Mouse (Mus musculus): ENCODE data around the gene Crhbp.
A peak's percentile ranks its signal among the peaks of the same experiment; 100 is the strongest.

Crhbp gene

GRCm38 (mm10) chr13:95444824-95445223 is at the start of gene Crhbp:
Gene Crhbp (minus strand): TSS chr13:95444924.
- DNase-seq (ENCODE audit: low spot score in 2 of 2): no peak

DNA sequence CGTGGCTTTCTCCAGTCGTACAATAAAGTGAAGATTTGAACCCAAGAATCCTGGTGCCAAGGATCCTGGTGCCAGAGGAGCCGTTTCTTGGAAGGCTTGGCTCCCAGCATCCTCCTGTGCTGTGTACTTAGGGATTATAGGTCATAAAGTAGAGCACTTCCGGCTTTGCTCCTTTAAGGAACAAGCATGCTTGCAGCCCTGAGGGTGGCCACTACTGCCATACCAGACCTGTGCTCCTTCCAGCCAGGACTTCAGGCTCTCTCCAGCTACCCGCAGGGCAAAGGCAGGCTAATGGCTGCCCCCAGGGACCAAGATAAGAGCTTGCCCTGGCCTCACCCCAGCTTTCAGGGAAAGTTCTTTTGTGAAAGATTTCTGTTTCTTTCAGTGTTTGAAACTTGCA is 48.6 kb upstream of the Crhbp start:
- no peak for DNase-seq (ENCODE audit: low spot score in 2 of 2)

DNA sequence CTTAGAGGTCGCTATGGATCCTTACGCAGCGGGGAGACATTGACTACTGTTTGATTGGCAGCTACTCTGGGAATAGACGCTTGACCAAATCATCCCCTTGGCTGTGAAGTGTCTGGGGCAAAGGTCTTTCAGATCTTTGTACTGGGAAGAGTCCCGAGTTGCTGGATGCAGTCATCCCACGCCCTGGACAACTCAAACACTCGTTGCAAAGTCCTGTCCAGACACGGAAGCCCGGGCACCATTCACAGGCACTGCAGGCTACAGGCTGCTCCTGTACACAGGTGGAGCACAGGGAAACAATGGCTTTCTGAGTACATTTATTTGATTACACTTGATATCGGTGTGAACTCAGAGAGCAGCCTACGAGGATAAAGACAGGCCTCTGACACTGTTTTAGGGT is 46.6 kb upstream of the Crhbp start:
- no peak for DNase-seq (ENCODE audit: low spot score in 2 of 2)

GRCm38 (mm10) chr13:95484664-95485063 is 39.9 kb upstream of the Crhbp start:
- no peak for DNase-seq (ENCODE audit: low spot score in 2 of 2)

DNA sequence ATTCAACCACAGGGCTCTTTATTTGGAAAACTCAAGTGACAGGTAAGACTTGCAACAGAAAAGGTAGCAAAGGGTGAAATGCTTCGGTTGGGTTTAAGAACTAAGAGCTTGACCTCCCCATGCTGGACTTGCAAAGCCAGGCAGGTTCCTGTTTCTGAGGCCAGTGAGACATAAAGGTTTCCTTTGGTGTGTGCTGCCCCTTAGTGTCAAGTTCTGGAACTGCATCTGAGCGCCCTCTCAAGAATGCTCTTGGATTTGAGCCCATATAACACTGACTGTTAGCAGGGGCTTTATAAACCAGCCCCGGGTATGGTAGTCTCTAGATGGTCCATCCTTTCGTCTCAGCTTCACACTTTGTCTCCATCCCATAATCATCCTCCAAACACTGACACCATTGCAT is 36.7 kb upstream of the Crhbp start:
- peak; percentile 80 to 92 for DNase-seq (ENCODE audit: low spot score in 2 of 2)

- DNase-seq (ENCODE audit: low spot score in 2 of 2): no peak
Observed at GRCm38 (mm10) chr13:95478671-95479413, 34.1 kb upstream of the Crhbp start, which contains the start of gene S100z. Gene S100z (minus strand): TSS chr13:95478721.

GRCm38 (mm10) chr13:95477173-95477572 is 32.4 kb upstream of the Crhbp start:
- no peak for DNase-seq (ENCODE audit: low spot score in 2 of 2)

- no peak for DNase-seq (ENCODE audit: low spot score in 2 of 2)
Observed at GRCm38 (mm10) chr13:95475124-95475523, 30.4 kb upstream of the Crhbp start.

- no peak for DNase-seq (ENCODE audit: low spot score in 2 of 2)
Observed at GRCm38 (mm10) chr13:95474294-95474693, 29.6 kb upstream of the Crhbp start.

DNA sequence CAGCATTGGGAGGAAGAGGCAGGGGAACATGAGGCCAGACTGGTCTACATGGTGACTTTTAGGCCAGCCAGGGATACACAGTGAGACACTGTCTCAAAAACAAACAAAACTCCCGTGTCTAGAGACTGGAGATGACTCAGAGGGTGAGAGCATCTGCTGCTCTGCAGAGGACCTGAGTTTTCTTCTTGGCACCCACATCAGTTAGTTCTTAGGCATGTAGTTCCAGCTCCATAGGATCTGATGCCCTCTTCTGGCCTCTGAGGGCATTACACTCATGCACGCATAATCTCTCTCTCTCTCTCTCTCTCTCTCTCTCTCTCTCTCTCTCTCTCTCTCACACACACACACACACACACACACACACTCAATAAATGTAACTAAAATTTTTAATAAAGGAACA is 26.2 kb upstream of the Crhbp start:
- DNase-seq (ENCODE audit: low spot score in 2 of 2): no peak

GRCm38 (mm10) chr13:95451529-95451928 is 6.8 kb upstream of the Crhbp start:
- no peak for DNase-seq (ENCODE audit: low spot score in 2 of 2)

DNA sequence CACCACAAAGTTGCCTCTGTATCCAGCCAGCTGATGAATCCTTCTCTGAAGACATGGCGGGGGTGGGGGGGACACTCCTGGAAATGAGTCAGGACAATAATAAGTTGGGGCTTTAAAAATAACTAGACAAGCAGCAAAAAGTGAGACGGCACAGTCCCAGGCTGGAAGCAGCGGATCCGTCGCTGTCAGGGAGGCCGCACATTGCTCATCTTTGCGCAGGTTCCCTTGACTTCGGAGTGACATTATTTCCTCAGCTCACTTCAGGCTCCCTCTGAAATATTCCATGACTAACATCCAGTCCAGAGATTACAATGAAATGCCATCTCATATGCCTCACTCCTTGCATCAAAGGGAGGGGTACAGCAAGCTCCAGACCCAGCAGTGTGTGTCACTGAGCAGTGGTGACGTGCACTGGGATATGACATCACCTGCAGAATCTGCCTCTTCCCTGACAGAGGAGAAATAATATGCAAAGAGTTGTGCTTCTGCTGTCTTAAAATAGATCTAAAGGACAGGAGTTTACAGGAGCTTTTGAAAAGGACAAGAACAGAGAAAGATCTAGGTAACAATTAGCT is 6.0 kb upstream of the Crhbp start:
- no peak for DNase-seq (ENCODE audit: low spot score in 2 of 2)

DNA sequence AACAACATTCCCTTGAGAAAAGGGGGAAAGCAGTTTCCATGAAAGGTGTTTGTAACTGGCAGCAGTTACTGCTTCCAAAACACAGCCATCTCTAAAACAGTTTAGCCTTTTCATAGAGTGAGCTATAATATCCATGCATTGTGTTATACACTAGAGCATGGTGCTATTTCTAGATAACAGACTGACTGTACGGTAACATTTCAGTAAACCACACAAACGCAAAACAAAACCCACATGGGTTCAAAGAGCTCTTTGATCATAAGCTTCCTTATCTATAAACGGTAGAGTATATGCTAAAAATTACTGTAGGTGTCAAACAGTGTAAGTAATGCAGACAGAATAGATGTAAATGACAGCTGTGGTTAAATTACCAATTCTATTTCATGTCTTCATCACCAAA is 5.0 kb upstream of the Crhbp start:
- no peak for DNase-seq (ENCODE audit: low spot score in 2 of 2)

DNA sequence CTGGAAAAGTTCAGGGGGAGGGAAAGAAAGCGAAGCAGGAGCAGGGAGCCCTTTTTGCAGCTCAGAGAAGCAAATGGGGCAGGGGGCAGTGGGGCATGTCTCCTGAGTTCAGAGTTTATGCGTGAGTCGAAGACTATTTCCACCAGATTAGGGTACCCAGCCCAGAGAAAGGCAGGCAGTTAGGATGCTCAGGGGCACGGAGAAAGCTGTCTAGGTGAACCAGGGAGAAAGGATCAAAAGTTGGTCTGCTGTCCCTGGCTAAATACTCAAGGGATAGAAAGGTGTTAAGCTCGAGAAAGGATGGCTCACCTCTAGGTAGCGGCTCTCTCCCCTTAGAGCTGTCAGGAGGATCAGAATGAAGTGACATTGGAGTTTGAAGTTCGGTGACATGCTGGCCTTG is 433 bp downstream of the Crhbp start:
- DNase-seq (ENCODE audit: low spot score in 2 of 2): no peak

- no peak for DNase-seq (ENCODE audit: low spot score in 2 of 2)
Observed at GRCm38 (mm10) chr13:95443376-95444233, 1.1 kb downstream of the Crhbp start.

GRCm38 (mm10) chr13:95442901-95443300 is 1.8 kb downstream of the Crhbp start:
- no peak for DNase-seq (ENCODE audit: low spot score in 2 of 2)

GRCm38 (mm10) chr13:95439569-95439968 is 5.2 kb downstream of the Crhbp start:
- DNase-seq (ENCODE audit: low spot score in 2 of 2): no peak

- DNase-seq (ENCODE audit: low spot score in 2 of 2): no peak
Observed at GRCm38 (mm10) chr13:95431760-95432159, 13.0 kb downstream of the Crhbp start.

- no peak for DNase-seq (ENCODE audit: low spot score in 2 of 2)
Observed at GRCm38 (mm10) chr13:95427499-95427898, 17.2 kb downstream of the Crhbp start.

GRCm38 (mm10) chr13:95426421-95426820 is 18.3 kb downstream of the Crhbp start:
- DNase-seq (ENCODE audit: low spot score in 2 of 2): no peak

- no peak for DNase-seq (ENCODE audit: low spot score in 2 of 2)
Observed at GRCm38 (mm10) chr13:95425484-95425883, 19.2 kb downstream of the Crhbp start.

- DNase-seq (ENCODE audit: low spot score in 2 of 2): peak in 1 of 2 experiments; percentile 6
Observed at GRCm38 (mm10) chr13:95424932-95425331, 19.8 kb downstream of the Crhbp start.
